Mouse (Mus musculus): ENCODE data around the gene Stambp.

GRCm38 (mm10) chr6:83595035-83595434 lies 22.5 kb upstream of the Stambp start:
- TF ChIP-seq CHD2 (IDR thresholded peaks at IDR 0.05; ENCODE audit: low read length) (no peak), POLR2A (IDR thresholded peaks at IDR 0.05; ENCODE audit: low read depth, low read length) (no peak)

Data from CH12.LX (cell line).